Mouse (Mus musculus) liver, embryonic 14.5 days (tissue): ENCODE measurements at regions not wholly inside any gene's neighbourhood (a gene's known extent, or its start where the extent isn't known, plus 50 kb on each side); places are given as distances from the start of the nearest gene placed in this dataset.

Experiments used
- CTCF ChIP-seq: IDR thresholded peaks from 2 replicates; pipeline ENCODE4 v1.5.1; 2016; ENCODE audit warnings: antibody characterized with exemption, low read depth, control low read depth
- EP300 ChIP-seq: IDR thresholded peaks from 2 replicates; pipeline ENCODE4 v1.6.1; 2016; ENCODE audit warnings: antibody characterized with exemption, low read depth

- TF ChIP-seq EP300, result no peak
- TF ChIP-seq CTCF, result no peak
Measured at GRCm38 (mm10) chr10:99609420-99609819, 150.0 kb downstream of the Csl start.
